Mouse (Mus musculus): ENCODE results near the gene Hist2h2aa2. TPM values are rescaled to one million over a fixed set of nuclear protein-coding genes. Genes with fewer than 3 reads are reported as not detected.
"Not testable (repeated sequence)": the region's sequence is repeated elsewhere in the genome, so short reads cannot be mapped to it uniquely, and the experiment has no call there.

Hist2h2aa2 gene
- 33.3 and 43.5 TPM in 2 replicates for polyA plus RNA-seq (2015; fragmentation: Nextera tagmentation; extraction: Ambion mirVana)

- 4% methylated on average over 23 of the region's 85 CpGs for WGBS
- peak; percentile 86 for ATAC-seq
- H3K9me3 ChIP-seq (ENCODE audit: control insufficient read depth, low read length); H3K27me3 ChIP-seq (replicated peaks; ENCODE audit: control insufficient read depth, insufficient read depth, low read length); H3K36me3 ChIP-seq (ENCODE audit: control insufficient read depth, insufficient read depth): not testable (repeated sequence)
- peak within 1 kb of the TSS; percentile 58 for H3K4me2 ChIP-seq (ENCODE audit: low read length)
- H3K9ac ChIP-seq (replicated peaks; ENCODE audit: low read depth, low read length), result peak within 1 kb of the TSS; percentile 46; the same call in 1 of the 2 replicates
- peaks cover 22% of the 10 kb centered on the region for H3K4me1 ChIP-seq (replicated peaks; ENCODE audit: control insufficient read depth, insufficient read depth, low read length)
- H3K4me3 ChIP-seq (replicated peaks; ENCODE audit: low read length), result peak within 1 kb of the TSS; percentile 42
- H3K27ac ChIP-seq (ENCODE audit: low read length), result peak within 1 kb of the TSS; percentile 85
Measured at GRCm38 (mm10) chr3:96239949-96240798, at the start of gene Hist2h2aa2. Hist2h2aa2 (minus strand) TSS chr3:96240276.

GRCm38 (mm10) chr3:96289201-96289600, 49.1 kb upstream of the Hist2h2aa2 start:
- Histone ChIP-seq H3K27me3 (replicated peaks; ENCODE audit: control insufficient read depth, insufficient read depth, low read length) (peaks cover 10% of the 10 kb centered on the region; the same call in 1 of the 2 replicates), H3K9ac (replicated peaks; ENCODE audit: low read depth, low read length) (no peak overlapping the region), H3K27ac (ENCODE audit: low read length) (no peak overlapping the region), H3K36me3 (ENCODE audit: control insufficient read depth, insufficient read depth) (no peaks in the 10 kb centered on the region), H3K4me1 (replicated peaks; ENCODE audit: control insufficient read depth, insufficient read depth, low read length) (no peaks in the 10 kb centered on the region), H3K4me2 (ENCODE audit: low read length) (no peak overlapping the region), H3K9me3 (ENCODE audit: control insufficient read depth, low read length) (no peaks in the 10 kb centered on the region), H3K4me3 (replicated peaks; ENCODE audit: low read length) (no peak overlapping the region)
- ATAC-seq, result no peak
- 73% methylated on average over 3 of the region's 3 CpGs for WGBS

DNA sequence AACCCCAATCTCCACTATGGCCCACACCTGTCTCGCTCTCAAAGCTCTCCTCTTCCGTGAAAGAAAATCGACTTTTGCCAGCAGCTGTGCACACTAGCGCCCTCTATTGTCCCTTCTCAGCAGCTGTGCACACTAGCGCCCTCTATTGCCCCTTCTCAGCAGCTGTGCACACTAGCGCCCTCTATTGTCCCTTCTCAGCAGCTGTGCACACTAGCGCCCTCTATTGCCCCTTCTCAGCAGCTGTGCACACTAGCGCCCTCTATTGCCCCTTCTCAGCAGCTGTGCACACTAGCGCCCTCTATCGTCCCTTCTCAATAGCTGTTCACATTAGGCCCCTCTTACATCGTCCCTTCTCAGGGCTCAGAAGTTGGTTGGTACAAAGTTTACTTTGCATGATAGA, 47.3 kb upstream of the Hist2h2aa2 start:
- not testable (repeated sequence) for H3K4me3 ChIP-seq (replicated peaks; ENCODE audit: low read length); ATAC-seq; H3K9ac ChIP-seq (replicated peaks; ENCODE audit: low read depth, low read length); H3K36me3 ChIP-seq (ENCODE audit: control insufficient read depth, insufficient read depth); H3K27ac ChIP-seq (ENCODE audit: low read length); H3K4me1 ChIP-seq (replicated peaks; ENCODE audit: control insufficient read depth, insufficient read depth, low read length); H3K4me2 ChIP-seq (ENCODE audit: low read length); H3K9me3 ChIP-seq (ENCODE audit: control insufficient read depth, low read length)
- WGBS, result 89% methylated on average over 11 of the region's 11 CpGs
- H3K27me3 ChIP-seq (replicated peaks; ENCODE audit: control insufficient read depth, insufficient read depth, low read length), result peaks cover 12% of the 10 kb centered on the region; the same call in 1 of the 2 replicates

- Histone ChIP-seq H3K27ac (ENCODE audit: low read length) (no peak overlapping the region), H3K4me2 (ENCODE audit: low read length) (no peak overlapping the region), H3K9ac (replicated peaks; ENCODE audit: low read depth, low read length) (no peak overlapping the region), H3K4me3 (replicated peaks; ENCODE audit: low read length) (no peak overlapping the region), H3K9me3 (ENCODE audit: control insufficient read depth, low read length) (no peaks in the 10 kb centered on the region), H3K27me3 (replicated peaks; ENCODE audit: control insufficient read depth, insufficient read depth, low read length) (peaks cover 12% of the 10 kb centered on the region; the same call in 1 of the 2 replicates), H3K4me1 (replicated peaks; ENCODE audit: control insufficient read depth, insufficient read depth, low read length) (no peaks in the 10 kb centered on the region), H3K36me3 (ENCODE audit: control insufficient read depth, insufficient read depth) (no peaks in the 10 kb centered on the region)
- 27% methylated on average over 4 of the region's 4 CpGs for WGBS
- no peak for ATAC-seq
Measured at GRCm38 (mm10) chr3:96284457-96284856, 44.4 kb upstream of the Hist2h2aa2 start.

DNA sequence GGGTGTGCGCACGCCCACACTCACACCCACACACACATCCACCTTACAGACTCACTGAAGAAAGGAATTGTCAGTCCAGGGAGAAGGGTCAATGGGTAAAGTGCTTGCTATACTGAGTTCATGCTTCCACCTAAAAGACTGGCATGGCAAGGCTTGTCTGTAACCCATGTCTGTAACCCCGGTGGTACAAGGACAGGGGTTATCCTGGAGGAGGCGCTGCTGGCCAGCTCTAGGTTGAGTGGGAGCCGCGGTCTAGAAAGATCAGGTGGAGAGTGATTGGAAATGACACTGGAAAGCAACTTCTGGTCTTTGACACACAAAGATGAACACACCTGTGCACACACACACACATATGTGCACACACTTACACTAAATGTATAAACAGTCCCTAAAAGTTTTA, 40.6 kb upstream of the Hist2h2aa2 start:
- 45% methylated on average over 6 of the region's 6 CpGs for WGBS
- no peak for ATAC-seq
- Histone ChIP-seq H3K4me3 (replicated peaks; ENCODE audit: low read length) (no peak overlapping the region), H3K27me3 (replicated peaks; ENCODE audit: control insufficient read depth, insufficient read depth, low read length) (peaks cover 9% of the 10 kb centered on the region; the same call in 1 of the 2 replicates), H3K4me1 (replicated peaks; ENCODE audit: control insufficient read depth, insufficient read depth, low read length) (peaks cover 8% of the 10 kb centered on the region), H3K36me3 (ENCODE audit: control insufficient read depth, insufficient read depth) (no peaks in the 10 kb centered on the region), H3K4me2 (ENCODE audit: low read length) (no peak overlapping the region), H3K9ac (replicated peaks; ENCODE audit: low read depth, low read length) (no peak overlapping the region), H3K27ac (ENCODE audit: low read length) (no peak overlapping the region), H3K9me3 (ENCODE audit: control insufficient read depth, low read length) (no peaks in the 10 kb centered on the region)

GRCm38 (mm10) chr3:96277800-96278624, 37.9 kb upstream of the Hist2h2aa2 start:
- Histone ChIP-seq H3K4me1 (replicated peaks; ENCODE audit: control insufficient read depth, insufficient read depth, low read length) (peaks cover 8% of the 10 kb centered on the region), H3K4me3 (replicated peaks; ENCODE audit: low read length) (peak overlapping the region; percentile 61), H3K9me3 (ENCODE audit: control insufficient read depth, low read length) (no peaks in the 10 kb centered on the region), H3K9ac (replicated peaks; ENCODE audit: low read depth, low read length) (peak overlapping the region; percentile 69), H3K36me3 (ENCODE audit: control insufficient read depth, insufficient read depth) (no peaks in the 10 kb centered on the region), H3K27ac (ENCODE audit: low read length) (peak overlapping the region; percentile 90), H3K27me3 (replicated peaks; ENCODE audit: control insufficient read depth, insufficient read depth, low read length) (no peaks in the 10 kb centered on the region), H3K4me2 (ENCODE audit: low read length) (peak overlapping the region; percentile 60)
- ATAC-seq, result peak; percentile 98
- WGBS, result under 1% methylated on average over 49 of the region's 49 CpGs

- H3K9ac ChIP-seq (replicated peaks; ENCODE audit: low read depth, low read length), result peak overlapping the region; percentile 69
- no peaks in the 10 kb centered on the region for H3K36me3 ChIP-seq (ENCODE audit: control insufficient read depth, insufficient read depth)
- 20% methylated on average over 8 of the region's 8 CpGs for WGBS
- no peak for ATAC-seq
- H3K4me1 ChIP-seq (replicated peaks; ENCODE audit: control insufficient read depth, insufficient read depth, low read length), result peaks cover 8% of the 10 kb centered on the region
- peak overlapping the region; percentile 60 for H3K4me2 ChIP-seq (ENCODE audit: low read length)
- H3K4me3 ChIP-seq (replicated peaks; ENCODE audit: low read length), result peak overlapping the region; percentile 61
- no peaks in the 10 kb centered on the region for H3K9me3 ChIP-seq (ENCODE audit: control insufficient read depth, low read length)
- no peaks in the 10 kb centered on the region for H3K27me3 ChIP-seq (replicated peaks; ENCODE audit: control insufficient read depth, insufficient read depth, low read length)
- no peak overlapping the region for H3K27ac ChIP-seq (ENCODE audit: low read length)
Measured at GRCm38 (mm10) chr3:96277428-96277799, 37.3 kb upstream of the Hist2h2aa2 start.

- Histone ChIP-seq H3K27me3 (replicated peaks; ENCODE audit: control insufficient read depth, insufficient read depth, low read length) (no peaks in the 10 kb centered on the region), H3K4me1 (replicated peaks; ENCODE audit: control insufficient read depth, insufficient read depth, low read length) (peaks cover 11% of the 10 kb centered on the region), H3K27ac (ENCODE audit: low read length) (no peak overlapping the region), H3K4me3 (replicated peaks; ENCODE audit: low read length) (no peak overlapping the region), H3K9me3 (ENCODE audit: control insufficient read depth, low read length) (no peaks in the 10 kb centered on the region), H3K36me3 (ENCODE audit: control insufficient read depth, insufficient read depth) (no peaks in the 10 kb centered on the region), H3K4me2 (ENCODE audit: low read length) (no peak overlapping the region), H3K9ac (replicated peaks; ENCODE audit: low read depth, low read length) (no peak overlapping the region)
- ATAC-seq, result no peak
- WGBS, result 91% methylated on average over 17 of the region's 17 CpGs
Measured at GRCm38 (mm10) chr3:96273591-96274465, 33.8 kb upstream of the Hist2h2aa2 start.

Measured in forebrain, embryonic 16.5 days (tissue).